Mouse (Mus musculus): ENCODE measurements around the gene Atp2a1. TPM values are rescaled to one million over a fixed set of nuclear protein-coding genes. Genes with fewer than 3 reads are reported as not detected.

The Atp2a1 gene
- polyA plus RNA-seq, 1 experiment from 2014 or later = not detected

GRCm38 (mm10) chr7:126467271-126467670 is 4.4 kb upstream of the Atp2a1 start:
- Histone ChIP-seq H3K27me3 (ENCODE audit: insufficient read depth, low read length) (no peaks in the 10 kb centered on the region), H3K4me1 (ENCODE audit: insufficient read depth) (no peaks in the 10 kb centered on the region), H3K27ac (ENCODE audit: low read depth) (no peak overlapping the region), H3K9ac (no peak overlapping the region), H3K4me3 (ENCODE audit: low read depth, low read length) (no peak overlapping the region), H3K9me3 (ENCODE audit: low read depth, low read length) (no peaks in the 10 kb centered on the region), H3K4me2 (no peak overlapping the region), H3K36me3 (ENCODE audit: insufficient read depth) (peaks cover 59% of the 10 kb centered on the region)
- DNase-seq (peak; percentile 47), ATAC-seq (ENCODE audit: insufficient read depth) (peak; percentile 47; the same call in 1 of the 2 replicates)
- TF ChIP-seq CTCF (IDR thresholded peaks at IDR 0.05; ENCODE audit: low read depth) = peak; percentile 69
- 64% methylated on average over 5 of the region's 5 CpGs for WGBS

- H3K9me3 ChIP-seq (ENCODE audit: low read depth, low read length) = no peaks in the 10 kb centered on the region
- H3K9ac ChIP-seq = no peak overlapping the region
- peaks cover 53% of the 10 kb centered on the region for H3K36me3 ChIP-seq (ENCODE audit: insufficient read depth)
- DNase-seq (no peak), ATAC-seq (ENCODE audit: insufficient read depth) (no peak)
- TF ChIP-seq CTCF (IDR thresholded peaks at IDR 0.05; ENCODE audit: low read depth) = no peak
- H3K4me2 ChIP-seq = no peak overlapping the region
- H3K4me3 ChIP-seq (ENCODE audit: low read depth, low read length) = no peak overlapping the region
- H3K27ac ChIP-seq (ENCODE audit: low read depth) = no peak overlapping the region
- no peaks in the 10 kb centered on the region for H3K4me1 ChIP-seq (ENCODE audit: insufficient read depth)
- WGBS = 78% methylated on average over 5 of the region's 5 CpGs
- no peaks in the 10 kb centered on the region for H3K27me3 ChIP-seq (ENCODE audit: insufficient read depth, low read length)
These were observed 3.8 kb upstream of the Atp2a1 start for GRCm38 (mm10) chr7:126466707-126467106.

- Histone ChIP-seq H3K9me3 (ENCODE audit: low read depth, low read length) (no peaks in the 10 kb centered on the region), H3K4me2 (no peak overlapping the region), H3K9ac (no peak overlapping the region), H3K36me3 (ENCODE audit: insufficient read depth) (peaks cover 47% of the 10 kb centered on the region), H3K4me1 (ENCODE audit: insufficient read depth) (no peaks in the 10 kb centered on the region), H3K27me3 (ENCODE audit: insufficient read depth, low read length) (no peaks in the 10 kb centered on the region), H3K27ac (ENCODE audit: low read depth) (no peak overlapping the region; the same call in 1 of the 2 replicates), H3K4me3 (ENCODE audit: low read depth, low read length) (no peak overlapping the region)
- TF ChIP-seq CTCF (IDR thresholded peaks at IDR 0.05; ENCODE audit: low read depth) = no peak
- no peak for ATAC-seq (ENCODE audit: insufficient read depth)
- WGBS = 36% methylated on average over 9 of the region's 9 CpGs
- peak; percentile 15 for DNase-seq
These were observed 3.2 kb upstream of the Atp2a1 start for GRCm38 (mm10) chr7:126466116-126466515.

GRCm38 (mm10) chr7:126465246-126466030 is 2.5 kb upstream of the Atp2a1 start:
- Histone ChIP-seq H3K4me3 (ENCODE audit: low read depth, low read length) (no peak overlapping the region), H3K9me3 (ENCODE audit: low read depth, low read length) (no peaks in the 10 kb centered on the region), H3K27ac (ENCODE audit: low read depth) (peak overlapping the region; percentile 12; the same call in 1 of the 2 replicates), H3K4me2 (no peak overlapping the region), H3K36me3 (ENCODE audit: insufficient read depth) (peaks cover 42% of the 10 kb centered on the region), H3K27me3 (ENCODE audit: insufficient read depth, low read length) (no peaks in the 10 kb centered on the region), H3K4me1 (ENCODE audit: insufficient read depth) (no peaks in the 10 kb centered on the region), H3K9ac (no peak overlapping the region)
- DNase-seq (no peak), ATAC-seq (ENCODE audit: insufficient read depth) (no peak)
- WGBS = 20% methylated on average over 7 of the region's 7 CpGs
- no peak for TF ChIP-seq CTCF (IDR thresholded peaks at IDR 0.05; ENCODE audit: low read depth)

GRCm38 (mm10) chr7:126464836-126465235 is 1.9 kb upstream of the Atp2a1 start:
- H3K4me1 ChIP-seq (ENCODE audit: insufficient read depth) = no peaks in the 10 kb centered on the region
- WGBS = 29% methylated on average over 5 of the region's 5 CpGs
- H3K27me3 ChIP-seq (ENCODE audit: insufficient read depth, low read length) = no peaks in the 10 kb centered on the region
- H3K4me2 ChIP-seq = no peak overlapping the region
- DNase-seq = no peak
- H3K9ac ChIP-seq = no peak overlapping the region
- H3K9me3 ChIP-seq (ENCODE audit: low read depth, low read length) = no peaks in the 10 kb centered on the region
- peaks cover 37% of the 10 kb centered on the region for H3K36me3 ChIP-seq (ENCODE audit: insufficient read depth)
- H3K4me3 ChIP-seq (ENCODE audit: low read depth, low read length) = no peak overlapping the region
- TF ChIP-seq CTCF (IDR thresholded peaks at IDR 0.05; ENCODE audit: low read depth) = no peak
- no peak for ATAC-seq (ENCODE audit: insufficient read depth)
- peak overlapping the region; percentile 12; the same call in 1 of the 2 replicates for H3K27ac ChIP-seq (ENCODE audit: low read depth)

GRCm38 (mm10) chr7:126464121-126464520 is 1.2 kb upstream of the Atp2a1 start:
- H3K4me3 ChIP-seq (ENCODE audit: low read depth, low read length) = no peak overlapping the region
- H3K36me3 ChIP-seq (ENCODE audit: insufficient read depth) = peaks cover 30% of the 10 kb centered on the region
- H3K27ac ChIP-seq (ENCODE audit: low read depth) = no peak overlapping the region
- H3K9me3 ChIP-seq (ENCODE audit: low read depth, low read length) = no peaks in the 10 kb centered on the region
- no peaks in the 10 kb centered on the region for H3K4me1 ChIP-seq (ENCODE audit: insufficient read depth)
- no peak for TF ChIP-seq CTCF (IDR thresholded peaks at IDR 0.05; ENCODE audit: low read depth)
- H3K4me2 ChIP-seq = no peak overlapping the region
- 48% methylated on average over 4 of the region's 4 CpGs for WGBS
- ATAC-seq (ENCODE audit: insufficient read depth) (no peak), DNase-seq (no peak)
- H3K9ac ChIP-seq = 0 out of 2 replicates have a peak overlapping the region, but pooled peaks have one; percentile 6
- H3K27me3 ChIP-seq (ENCODE audit: insufficient read depth, low read length) = no peaks in the 10 kb centered on the region

- TF ChIP-seq CTCF (IDR thresholded peaks at IDR 0.05; ENCODE audit: low read depth) = no peak
- H3K27ac ChIP-seq (ENCODE audit: low read depth) = no peak overlapping the region
- no peaks in the 10 kb centered on the region for H3K27me3 ChIP-seq (ENCODE audit: insufficient read depth, low read length)
- H3K9me3 ChIP-seq (ENCODE audit: low read depth, low read length) = no peaks in the 10 kb centered on the region
- 49% methylated on average over 4 of the region's 4 CpGs for WGBS
- no peak overlapping the region for H3K4me3 ChIP-seq (ENCODE audit: low read depth, low read length)
- no peak for ATAC-seq (ENCODE audit: insufficient read depth)
- H3K36me3 ChIP-seq (ENCODE audit: insufficient read depth) = peaks cover 24% of the 10 kb centered on the region
- no peaks in the 10 kb centered on the region for H3K4me1 ChIP-seq (ENCODE audit: insufficient read depth)
- no peak overlapping the region for H3K9ac ChIP-seq
- H3K4me2 ChIP-seq = no peak overlapping the region
- DNase-seq = no peak
These were observed 639 bp upstream of the Atp2a1 start for GRCm38 (mm10) chr7:126463547-126463946.

Data from lung, embryonic 14.5 days (tissue).